Mouse (Mus musculus): ENCODE measurements at regions not wholly inside any gene's neighbourhood (a gene's known extent, or its start where the extent isn't known, plus 50 kb on each side); places are given as distances from the start of the nearest gene placed in this dataset.
A peak's percentile ranks its signal among the peaks of the same experiment; 100 is the strongest.
"Not testable (repeated sequence)": the region's sequence is repeated elsewhere in the genome, so short reads cannot be mapped to it uniquely, and the experiment has no call there.

GRCm38 (mm10) chr6:47745856-47746255, 67.4 kb downstream of the Pdia4 start:
- H3K4me3 ChIP-seq (ENCODE audit: control insufficient read depth, insufficient read depth, low read length); H3K4me1 ChIP-seq (replicated peaks; ENCODE audit: control insufficient read depth, insufficient read depth, low read length); DNase-seq; H3K36me3 ChIP-seq (ENCODE audit: control insufficient read depth, insufficient read depth, low read length); H3K27me3 ChIP-seq (ENCODE audit: control insufficient read depth, insufficient read depth, low read length); H3K27ac ChIP-seq (ENCODE audit: control insufficient read depth, insufficient read depth, low read length): not testable (repeated sequence)
- WGBS: 96% methylated on average over 9 of the region's 14 CpGs

- not testable (repeated sequence) for H3K4me3 ChIP-seq (ENCODE audit: control insufficient read depth, insufficient read depth, low read length); H3K27me3 ChIP-seq (ENCODE audit: control insufficient read depth, insufficient read depth, low read length); H3K27ac ChIP-seq (ENCODE audit: control insufficient read depth, insufficient read depth, low read length); H3K36me3 ChIP-seq (ENCODE audit: control insufficient read depth, insufficient read depth, low read length); H3K4me1 ChIP-seq (replicated peaks; ENCODE audit: control insufficient read depth, insufficient read depth, low read length)
- DNase-seq: peak; percentile 24
- WGBS: 11% methylated on average over 3 of the region's 20 CpGs
Observed at GRCm38 (mm10) chr6:47743856-47744255, 69.4 kb downstream of the Pdia4 start.

GRCm38 (mm10) chr6:47740216-47740615, 73.0 kb downstream of the Pdia4 start:
- H3K4me1 ChIP-seq (replicated peaks; ENCODE audit: control insufficient read depth, insufficient read depth, low read length); H3K27ac ChIP-seq (ENCODE audit: control insufficient read depth, insufficient read depth, low read length); H3K36me3 ChIP-seq (ENCODE audit: control insufficient read depth, insufficient read depth, low read length); H3K27me3 ChIP-seq (ENCODE audit: control insufficient read depth, insufficient read depth, low read length): not testable (repeated sequence)
- peak overlapping the region; percentile 97 for H3K4me3 ChIP-seq (ENCODE audit: control insufficient read depth, insufficient read depth, low read length)
- 8% methylated on average over 22 of the region's 47 CpGs for WGBS
- peak; percentile 5 for DNase-seq

- not testable (repeated sequence) for H3K36me3 ChIP-seq (ENCODE audit: control insufficient read depth, insufficient read depth, low read length); H3K27ac ChIP-seq (ENCODE audit: control insufficient read depth, insufficient read depth, low read length); H3K4me3 ChIP-seq (ENCODE audit: control insufficient read depth, insufficient read depth, low read length); H3K27me3 ChIP-seq (ENCODE audit: control insufficient read depth, insufficient read depth, low read length); H3K4me1 ChIP-seq (replicated peaks; ENCODE audit: control insufficient read depth, insufficient read depth, low read length)
- DNase-seq: peak; percentile 73
- WGBS: 5% methylated on average over 15 of the region's 26 CpGs
Observed at GRCm38 (mm10) chr6:47739696-47740095, 73.5 kb downstream of the Pdia4 start.

- H3K36me3 ChIP-seq (ENCODE audit: control insufficient read depth, insufficient read depth, low read length); H3K27me3 ChIP-seq (ENCODE audit: control insufficient read depth, insufficient read depth, low read length); H3K4me3 ChIP-seq (ENCODE audit: control insufficient read depth, insufficient read depth, low read length); H3K27ac ChIP-seq (ENCODE audit: control insufficient read depth, insufficient read depth, low read length); H3K4me1 ChIP-seq (replicated peaks; ENCODE audit: control insufficient read depth, insufficient read depth, low read length): not testable (repeated sequence)
- WGBS: no CpG with 5 or more reads among the region's 3 CpGs
- peak; percentile 5 for DNase-seq
Observed at GRCm38 (mm10) chr6:47737972-47738371, 75.3 kb downstream of the Pdia4 start.
